Mouse (Mus musculus) gonadal fat pad, adult 2 months (tissue): ENCODE measurements around the gene Ppard. TPM values are rescaled to one million over a fixed set of nuclear protein-coding genes. Genes with fewer than 3 reads are reported as not detected.

Experiments used
- DNase-seq: peaks from one replicate; pipeline ENCODE4 v3.0.0-alpha.2; 2012; ENCODE audit warnings: low read depth
- polyA plus RNA-seq: library from polyadenylated mRNA; depleted of rRNA; stranded (reverse); fragments of >200 nt; gene quantifications from 2 replicates; pipeline ENCODE4 v1.2.3, GENCODE M21; 2012; rRNA removed

Ppard gene
- polyA plus RNA-seq, 1 experiment, result 40.7 TPM

DNA sequence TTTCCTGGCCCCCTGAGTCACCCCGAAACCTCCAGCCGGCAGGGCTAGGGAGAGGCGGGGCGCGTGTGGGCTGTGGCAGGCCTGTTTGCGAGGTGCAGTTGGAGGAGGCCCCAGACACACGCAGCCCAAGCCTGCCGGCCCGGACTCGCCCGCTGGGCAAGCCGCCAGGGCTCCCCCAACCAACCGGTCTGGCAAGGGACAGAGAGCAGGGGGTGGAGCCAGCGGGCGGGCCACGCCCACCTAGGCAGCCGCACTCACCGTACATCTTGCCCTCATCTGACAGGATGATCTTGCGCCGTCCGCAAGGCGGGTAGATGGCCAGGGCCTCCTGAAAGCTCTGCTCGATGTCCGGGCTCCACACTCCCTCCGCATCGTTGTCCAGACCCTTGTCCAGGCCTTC lies 108.6 kb downstream of the Ppard start:
- DNase-seq, result peak; percentile 55

DNA sequence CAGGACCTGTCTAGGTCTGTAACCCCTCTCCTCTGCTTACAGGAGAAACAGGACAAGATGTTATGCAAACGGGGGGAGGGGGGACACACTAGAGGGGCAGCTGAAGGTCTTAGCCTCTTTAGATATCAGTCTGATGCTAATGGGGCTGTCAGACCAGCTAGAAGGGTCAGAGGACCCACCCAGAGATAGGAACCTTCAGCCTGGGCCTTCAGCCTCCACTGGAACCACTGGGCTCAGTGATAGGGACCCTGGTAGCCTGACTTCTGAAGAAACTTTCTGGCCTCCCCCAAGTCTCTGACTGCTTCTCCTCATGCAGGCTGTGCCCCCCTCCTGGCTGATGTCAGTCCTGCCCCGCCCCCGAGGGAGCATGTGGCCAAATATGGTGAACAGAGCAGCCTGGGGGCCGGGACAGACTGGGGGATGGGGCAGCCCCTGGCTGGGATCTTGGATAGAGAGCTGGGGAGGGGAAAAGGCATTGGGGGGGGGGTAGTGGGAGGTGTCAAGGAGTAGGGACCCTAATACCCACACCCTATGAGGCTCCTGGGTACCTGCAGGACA lies 111.6 kb downstream of the Ppard start:
- no peak for DNase-seq

DNA sequence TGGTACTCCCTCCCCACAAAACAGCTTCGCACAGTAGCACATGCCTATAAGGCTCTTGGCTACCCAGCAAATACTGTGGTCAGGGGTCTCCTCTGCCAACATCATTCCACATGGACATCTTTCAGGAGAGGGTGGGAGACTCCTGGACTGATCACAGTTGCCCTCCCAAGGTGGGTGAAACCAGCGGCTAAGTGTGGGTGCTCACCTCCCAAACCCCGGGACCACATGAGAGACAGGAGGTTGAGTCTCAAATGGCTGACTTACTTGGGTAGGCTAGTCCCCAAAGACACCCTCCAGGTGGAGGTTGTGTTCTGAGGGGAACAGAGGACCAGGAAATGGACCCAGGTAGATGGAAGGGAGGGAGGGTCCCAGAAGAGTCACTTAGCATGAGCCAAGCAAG lies 112.2 kb downstream of the Ppard start:
- DNase-seq, result no peak

DNA sequence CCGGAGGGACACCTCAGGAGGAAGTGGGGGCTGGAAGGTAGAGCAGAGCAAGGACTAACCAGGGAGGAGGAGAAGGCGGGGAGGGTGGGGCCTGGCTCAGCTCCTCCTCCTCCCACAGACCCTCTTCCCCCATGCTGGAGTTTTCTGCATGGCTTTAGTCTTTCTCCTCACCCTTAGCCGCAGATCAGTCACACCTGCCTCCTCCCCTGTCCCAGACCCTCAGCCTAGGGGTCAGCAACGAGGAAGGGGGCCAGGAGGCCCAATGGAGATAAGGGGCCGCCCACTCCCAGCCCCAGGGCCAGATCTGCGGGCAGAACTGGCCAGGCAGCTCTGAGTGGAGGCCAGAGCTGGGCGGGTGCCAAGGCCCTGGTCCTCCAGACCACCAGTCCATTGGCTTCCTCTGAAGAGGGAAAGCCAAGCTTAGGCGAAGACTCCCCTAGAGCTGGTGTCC lies 112.8 kb downstream of the Ppard start:
- no peak for DNase-seq

DNA sequence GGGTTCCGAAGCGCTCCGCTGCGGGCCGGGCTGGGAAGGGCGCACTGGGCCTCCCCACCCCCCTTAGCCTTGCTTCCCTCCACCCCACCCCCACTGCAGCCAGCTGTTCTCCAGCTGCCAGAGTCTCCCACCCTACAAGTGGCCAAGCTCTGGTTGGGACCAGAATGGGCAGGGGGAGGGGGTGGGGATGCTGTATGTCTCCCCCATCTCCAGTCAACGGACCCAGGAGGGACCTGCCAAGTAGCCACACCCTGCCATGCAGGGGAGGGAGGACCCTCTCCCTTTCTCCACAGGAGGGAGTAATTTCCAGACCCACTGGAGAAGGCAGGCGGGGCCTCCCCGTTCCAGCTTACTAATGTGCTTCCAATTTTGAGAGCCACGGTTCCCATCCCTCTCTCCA lies 113.4 kb downstream of the Ppard start:
- DNase-seq, result no peak

DNA sequence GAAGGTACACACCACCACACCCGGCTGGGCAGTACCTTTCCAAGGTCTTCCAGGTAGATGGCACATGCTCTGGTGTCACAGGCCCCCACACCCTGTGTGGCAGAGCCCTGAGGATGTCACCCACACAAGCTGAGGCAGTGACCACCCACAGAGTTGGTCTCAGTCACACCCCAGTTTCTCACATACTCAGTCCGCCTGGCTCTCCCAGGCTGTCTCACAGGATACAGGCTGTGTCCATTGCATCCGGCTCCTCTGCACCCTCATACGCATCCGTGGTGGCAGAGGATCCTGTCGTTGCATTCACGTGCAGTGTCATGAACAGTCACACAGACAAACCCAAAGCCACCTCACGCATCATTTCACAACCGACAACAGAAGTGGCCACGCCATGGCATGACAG lies 114.8 kb downstream of the Ppard start:
- no peak for DNase-seq

DNA sequence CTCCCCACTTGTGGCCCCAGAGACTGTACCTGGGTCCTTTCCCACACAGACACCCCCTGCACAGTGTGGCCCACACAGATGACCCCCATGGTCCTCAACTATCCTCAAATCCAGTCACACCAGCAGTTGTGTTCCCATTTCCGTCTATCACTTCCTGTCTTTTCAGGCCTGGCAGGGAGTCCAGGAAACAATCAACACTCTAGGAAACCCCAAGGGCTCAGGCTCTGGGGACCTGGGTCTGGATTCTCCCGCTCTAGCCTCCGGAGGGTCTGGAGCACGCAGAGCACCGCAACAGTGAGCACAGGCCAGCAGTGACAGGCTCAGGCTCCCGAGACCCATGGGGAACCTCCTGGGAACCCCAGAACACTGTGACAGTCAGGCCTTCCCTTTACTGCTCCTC lies 115.7 kb downstream of the Ppard start:
- no peak for DNase-seq

DNA sequence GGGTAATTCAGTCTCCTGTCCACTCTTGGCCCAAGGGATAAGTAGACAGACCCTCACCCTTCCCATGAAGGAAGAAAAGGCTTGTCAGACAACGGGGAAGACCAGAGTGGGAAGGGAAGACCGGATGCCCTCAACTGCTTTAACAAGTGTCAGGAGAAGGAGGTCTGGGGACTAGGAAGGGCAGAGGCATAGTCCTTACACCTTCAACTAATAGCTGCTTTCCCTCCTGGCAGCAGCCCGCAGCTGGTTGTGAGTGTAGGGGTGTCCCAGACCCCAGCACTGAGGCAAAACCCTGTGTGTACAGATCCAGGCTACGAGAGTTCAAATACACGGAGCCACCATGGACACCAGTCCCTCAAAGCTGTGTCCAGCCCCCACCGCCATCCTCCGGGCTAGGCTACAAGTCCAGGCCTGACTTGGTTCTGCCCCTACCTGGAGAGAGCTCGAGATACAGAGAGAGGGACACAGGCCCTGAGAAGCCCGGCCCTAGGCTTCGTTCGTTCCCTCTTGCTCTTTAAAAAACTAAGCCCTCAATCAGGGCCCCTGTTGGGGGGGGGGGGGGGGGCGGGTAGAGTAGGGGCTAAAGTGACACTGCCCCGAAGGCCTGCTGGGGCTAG lies 116.9 kb downstream of the Ppard start:
- no peak for DNase-seq

DNA sequence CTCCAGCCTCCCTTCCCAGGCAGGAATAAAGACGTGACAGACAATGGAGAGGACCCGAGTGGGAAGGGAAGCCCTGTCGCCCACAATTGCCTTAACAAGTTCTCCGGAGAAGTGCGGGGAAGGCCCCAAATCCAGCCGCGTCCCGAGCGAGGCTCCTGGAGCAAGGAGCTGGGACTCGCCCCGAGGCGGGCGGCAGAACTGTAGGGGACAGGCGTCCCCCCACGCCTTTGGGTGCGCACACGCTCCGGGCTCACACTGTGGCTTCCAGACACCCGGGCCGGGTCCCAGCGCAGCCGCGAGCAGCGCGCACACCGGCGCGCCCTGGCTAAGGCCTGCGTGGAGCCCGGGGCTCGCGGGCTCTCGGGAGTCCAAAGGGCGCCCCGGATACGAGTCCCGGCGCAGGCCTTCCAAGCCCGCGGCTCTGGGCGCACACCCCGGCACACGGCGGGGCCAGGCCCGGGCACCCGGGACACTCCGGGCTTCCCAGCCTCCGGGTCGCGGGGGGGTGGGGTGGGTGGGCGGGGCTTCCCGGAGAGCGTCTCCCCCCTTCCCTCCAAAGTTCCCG lies 117.5 kb downstream of the Ppard start:
- no peak for DNase-seq

DNA sequence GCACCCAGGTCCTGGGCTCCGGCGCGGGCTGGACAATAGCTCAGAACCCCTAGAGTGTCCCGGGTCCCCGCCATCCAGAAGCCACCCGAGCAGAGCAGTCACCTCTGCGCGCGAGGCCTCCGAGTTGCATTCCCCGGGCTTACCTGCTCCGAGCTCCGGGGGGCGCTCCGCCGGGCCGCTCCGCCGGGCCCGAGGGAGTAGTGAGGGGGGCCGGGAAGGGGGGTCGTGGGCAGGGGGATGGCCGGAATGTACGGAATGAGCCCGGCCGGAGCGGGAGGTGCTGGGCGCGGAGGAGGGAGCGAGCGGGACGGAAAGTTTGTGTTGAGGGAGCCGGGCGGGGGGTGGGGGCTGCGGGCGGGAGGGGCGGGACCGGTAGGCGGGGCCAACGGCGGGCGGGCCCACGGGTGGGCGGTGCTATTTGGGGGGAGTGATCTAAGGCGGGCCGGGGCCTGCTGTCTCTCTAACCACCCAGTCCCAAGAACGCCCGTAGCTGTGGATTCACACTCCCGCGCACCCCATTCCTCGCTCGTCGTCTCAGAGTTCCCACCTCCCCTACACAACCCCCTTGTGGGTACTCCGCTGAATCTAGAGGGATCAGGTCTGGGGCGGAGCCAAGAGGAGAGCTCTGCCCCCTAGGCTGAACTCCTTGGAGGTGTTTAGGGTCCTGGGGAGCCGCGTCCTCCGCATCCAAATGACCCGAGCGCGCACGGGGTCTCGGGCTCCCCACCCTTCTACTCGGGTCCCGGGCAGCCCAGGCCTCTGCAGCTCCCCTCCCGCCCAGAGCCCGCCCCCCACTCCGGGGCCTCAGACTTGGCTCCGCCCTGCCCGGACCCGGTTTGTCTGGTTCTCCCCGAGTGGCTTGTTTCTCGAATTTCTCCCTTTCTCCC lies 118.2 kb downstream of the Ppard start, which contains the start of gene Tead3:
Gene Tead3 (minus strand): TSS at position 352 of the 887 bp plus-strand sequence.
- no peak for DNase-seq

Other genes with a start within 250 kb of the Ppard start
- 26.7 and 38.1 TPM in 2 replicates for gene Tcp11, start 152.1 kb upstream of the Ppard start, polyA plus RNA-seq
- gene Scube3, start 90.6 kb upstream of the Ppard start, polyA plus RNA-seq, result 2.1 and 2.6 TPM in 2 replicates
- 81.9 and 85.8 TPM in 2 replicates for gene Zfp523, start 55.6 kb upstream of the Ppard start, polyA plus RNA-seq
- gene Def6, start 24.9 kb upstream of the Ppard start, polyA plus RNA-seq, result 11.6 and 15.3 TPM in 2 replicates
- 14.8 and 17.7 TPM in 2 replicates for gene Fance, start 80.8 kb downstream of the Ppard start, polyA plus RNA-seq
- gene Rpl10a, start 95.8 kb downstream of the Ppard start, polyA plus RNA-seq, result 1,759 and 1,778 TPM in 2 replicates
- 18.8 and 21.1 TPM in 2 replicates for gene Tead3, start 118.1 kb downstream of the Ppard start, polyA plus RNA-seq
- gene Tulp1, start 132.5 kb downstream of the Ppard start, polyA plus RNA-seq, result 1.3 and 1.7 TPM in 2 replicates